Mouse (Mus musculus): ENCODE data around the gene Atp13a1. TPM values are rescaled to one million over a fixed set of nuclear protein-coding genes. Genes with fewer than 3 reads are reported as not detected.

The Atp13a1 gene
- total and polyA plus RNA-seq, 2 experiments from 2014 or later = 39.6 to 74.4 TPM

GRCm38 (mm10) chr8:69771221-69771620, 19.7 kb upstream of the Atp13a1 start:
- WGBS = 81% methylated on average over 9 of the region's 9 CpGs
- no peak for DNase-seq
- Histone ChIP-seq H3K9me3 (ENCODE audit: low read length) (no peaks in the 10 kb centered on the region), H3K4me3 (ENCODE audit: low read depth, low read length) (no peak overlapping the region), H3K27ac (ENCODE audit: low read depth, low read length) (no peak overlapping the region), H3K27me3 (ENCODE audit: insufficient read depth, low read length) (no peaks in the 10 kb centered on the region), H3K9ac (no peak overlapping the region), H3K4me2 (ENCODE audit: low read depth) (no peak overlapping the region), H3K36me3 (ENCODE audit: insufficient read depth) (peaks cover 23% of the 10 kb centered on the region), H3K4me1 (ENCODE audit: insufficient read depth) (peaks cover 7% of the 10 kb centered on the region)
- TF ChIP-seq CTCF (IDR thresholded peaks at IDR 0.05; ENCODE audit: low read depth) = no peak
- ATAC-seq = no peak

DNA sequence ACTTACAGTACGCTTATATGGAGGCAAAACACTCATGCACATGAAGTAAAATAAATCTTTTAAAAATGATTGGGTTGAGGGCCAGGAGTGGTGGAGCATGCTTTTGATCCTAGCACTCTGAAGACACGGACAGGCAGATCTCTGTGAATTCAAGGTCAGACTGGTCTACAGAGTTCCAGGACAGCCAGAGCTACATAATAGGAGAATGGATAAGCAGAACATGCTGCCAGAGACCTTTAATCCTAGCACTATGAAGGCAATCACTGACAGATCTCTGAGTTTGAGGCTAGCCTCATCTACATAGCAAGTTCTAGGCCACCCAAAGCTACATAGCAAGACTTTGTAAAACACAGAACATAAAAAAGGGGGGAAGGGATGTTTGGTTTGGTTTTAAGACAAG, 18.9 kb upstream of the Atp13a1 start:
- H3K4me1 ChIP-seq (ENCODE audit: insufficient read depth) = peaks cover 7% of the 10 kb centered on the region
- no peak for ATAC-seq
- H3K4me3 ChIP-seq (ENCODE audit: low read depth, low read length) = no peak overlapping the region
- H3K36me3 ChIP-seq (ENCODE audit: insufficient read depth) = peaks cover 14% of the 10 kb centered on the region
- no peak overlapping the region for H3K4me2 ChIP-seq (ENCODE audit: low read depth)
- WGBS = 92% methylated on average over 2 of the region's 2 CpGs
- no peak overlapping the region for H3K27ac ChIP-seq (ENCODE audit: low read depth, low read length)
- no peak for DNase-seq
- H3K9ac ChIP-seq = no peak overlapping the region
- TF ChIP-seq CTCF (IDR thresholded peaks at IDR 0.05; ENCODE audit: low read depth) = no peak
- no peaks in the 10 kb centered on the region for H3K27me3 ChIP-seq (ENCODE audit: insufficient read depth, low read length)
- H3K9me3 ChIP-seq (ENCODE audit: low read length) = no peaks in the 10 kb centered on the region

- Histone ChIP-seq H3K27ac (ENCODE audit: low read depth, low read length) (peak within 1 kb of the TSS; percentile 100), H3K9ac (peak within 1 kb of the TSS; percentile 97), H3K9me3 (ENCODE audit: low read length) (no peaks in the 10 kb centered on the region), H3K36me3 (ENCODE audit: insufficient read depth) (no peaks in the 10 kb centered on the region), H3K4me1 (ENCODE audit: insufficient read depth) (peaks cover 7% of the 10 kb centered on the region), H3K27me3 (ENCODE audit: insufficient read depth, low read length) (no peaks in the 10 kb centered on the region), H3K4me2 (ENCODE audit: low read depth) (peak within 1 kb of the TSS; percentile 50), H3K4me3 (ENCODE audit: low read depth, low read length) (peak within 1 kb of the TSS; percentile 79)
- ATAC-seq (peak; percentile 99), DNase-seq (peak; percentile 97)
- under 1% methylated on average over 41 of the region's 41 CpGs for WGBS
- TF ChIP-seq CTCF (IDR thresholded peaks at IDR 0.05; ENCODE audit: low read depth) = no peak
Measured at GRCm38 (mm10) chr8:69774503-69775148, 16.3 kb upstream of the Atp13a1 start, which contains the start of gene Gm20422. Gene Gm20422, minus strand, starts transcription at chr8:69774886.

- peak overlapping the region; percentile 100; the same call in 1 of the 2 replicates for H3K27ac ChIP-seq (ENCODE audit: low read depth, low read length)
- DNase-seq = no peak
- no peak for TF ChIP-seq CTCF (IDR thresholded peaks at IDR 0.05; ENCODE audit: low read depth)
- no peaks in the 10 kb centered on the region for H3K36me3 ChIP-seq (ENCODE audit: insufficient read depth)
- 0 out of 2 replicates have a peak, but pooled peaks have one; percentile 0 for ATAC-seq
- no peaks in the 10 kb centered on the region for H3K27me3 ChIP-seq (ENCODE audit: insufficient read depth, low read length)
- peaks cover 7% of the 10 kb centered on the region for H3K4me1 ChIP-seq (ENCODE audit: insufficient read depth)
- peak overlapping the region; percentile 97 for H3K9ac ChIP-seq
- H3K9me3 ChIP-seq (ENCODE audit: low read length) = no peaks in the 10 kb centered on the region
- H3K4me3 ChIP-seq (ENCODE audit: low read depth, low read length) = peak overlapping the region; percentile 79
- 59% methylated on average over 2 of the region's 2 CpGs for WGBS
- H3K4me2 ChIP-seq (ENCODE audit: low read depth) = peak overlapping the region; percentile 50
Measured at GRCm38 (mm10) chr8:69775149-69775534, 15.8 kb upstream of the Atp13a1 start.

GRCm38 (mm10) chr8:69777111-69777510, 13.9 kb upstream of the Atp13a1 start:
- H3K9ac ChIP-seq = no peak overlapping the region
- H3K4me3 ChIP-seq (ENCODE audit: low read depth, low read length) = no peak overlapping the region
- WGBS = 76% methylated on average over 9 of the region's 12 CpGs

GRCm38 (mm10) chr8:69789105-69789504, 1.9 kb upstream of the Atp13a1 start:
- ATAC-seq (no peak), DNase-seq (no peak)
- Histone ChIP-seq H3K4me2 (ENCODE audit: low read depth) (no peak overlapping the region), H3K27ac (ENCODE audit: low read depth, low read length) (no peak overlapping the region), H3K9ac (no peak overlapping the region), H3K36me3 (ENCODE audit: insufficient read depth) (peaks cover 6% of the 10 kb centered on the region), H3K4me3 (ENCODE audit: low read depth, low read length) (no peak overlapping the region), H3K9me3 (ENCODE audit: low read length) (no peaks in the 10 kb centered on the region), H3K27me3 (ENCODE audit: insufficient read depth, low read length) (no peaks in the 10 kb centered on the region), H3K4me1 (ENCODE audit: insufficient read depth) (peaks cover 11% of the 10 kb centered on the region; the same call in 1 of the 2 replicates)
- TF ChIP-seq CTCF (IDR thresholded peaks at IDR 0.05; ENCODE audit: low read depth) = no peak
- WGBS = 92% methylated on average over 5 of the region's 5 CpGs

More at GRCm38 (mm10) chr8:69777111-69777510, 13.9 kb upstream of the Atp13a1 start:
- H3K4me1 ChIP-seq (ENCODE audit: insufficient read depth) = peaks cover 7% of the 10 kb centered on the region; the same call in 1 of the 2 replicates
- no peaks in the 10 kb centered on the region for H3K36me3 ChIP-seq (ENCODE audit: insufficient read depth)
- no peaks in the 10 kb centered on the region for H3K9me3 ChIP-seq (ENCODE audit: low read length)
- ATAC-seq (no peak), DNase-seq (no peak)
- no peak overlapping the region for H3K4me2 ChIP-seq (ENCODE audit: low read depth)
- H3K27ac ChIP-seq (ENCODE audit: low read depth, low read length) = no peak overlapping the region
- no peak for TF ChIP-seq CTCF (IDR thresholded peaks at IDR 0.05; ENCODE audit: low read depth)
- no peaks in the 10 kb centered on the region for H3K27me3 ChIP-seq (ENCODE audit: insufficient read depth, low read length)

DNA sequence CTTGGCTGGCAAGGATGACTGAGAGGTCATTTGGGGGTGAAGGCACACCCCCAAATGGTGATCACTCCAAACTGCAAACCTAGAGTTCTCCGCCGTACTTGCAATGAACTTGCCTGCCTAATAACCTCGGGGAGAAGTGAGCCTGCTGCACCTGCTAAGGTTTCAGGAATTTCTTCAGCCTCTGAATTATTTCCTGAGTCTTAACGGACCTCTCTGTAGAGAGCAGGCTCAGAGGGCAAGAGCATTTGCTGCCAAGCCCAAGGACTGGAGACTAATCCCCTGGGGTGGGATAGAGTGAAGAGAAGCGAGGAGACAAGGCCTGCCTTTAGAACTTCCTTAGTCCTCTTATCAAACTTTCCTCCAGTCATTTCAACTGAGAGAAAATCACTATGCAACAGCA, 1.2 kb upstream of the Atp13a1 start:
- WGBS = 75% methylated on average over 5 of the region's 5 CpGs
- H3K9ac ChIP-seq = no peak overlapping the region
- ATAC-seq (no peak), DNase-seq (no peak)
- no peaks in the 10 kb centered on the region for H3K27me3 ChIP-seq (ENCODE audit: insufficient read depth, low read length)
- no peak overlapping the region for H3K27ac ChIP-seq (ENCODE audit: low read depth, low read length)
- no peak for TF ChIP-seq CTCF (IDR thresholded peaks at IDR 0.05; ENCODE audit: low read depth)
- H3K4me1 ChIP-seq (ENCODE audit: insufficient read depth) = peaks cover 11% of the 10 kb centered on the region; the same call in 1 of the 2 replicates
- H3K9me3 ChIP-seq (ENCODE audit: low read length) = no peaks in the 10 kb centered on the region
- H3K4me3 ChIP-seq (ENCODE audit: low read depth, low read length) = no peak overlapping the region
- peaks cover 12% of the 10 kb centered on the region for H3K36me3 ChIP-seq (ENCODE audit: insufficient read depth)
- no peak overlapping the region for H3K4me2 ChIP-seq (ENCODE audit: low read depth)
